Mouse (Mus musculus) adrenal gland (tissue): ENCODE measurements around the gene Atp5mpl.

Experiments
- intact Hi-C: fragments of 180-260 bp; cut with DNase I; formaldehyde crosslinking; loops from one replicate; pipeline ENCODE4 v1.15.1; 2025

The Atp5mpl gene

GRCm38 (mm10) chr12:111915781-111916180, 51.0 kb downstream of the Atp5mpl start:
- intact Hi-C loops: no loop called here

DNA sequence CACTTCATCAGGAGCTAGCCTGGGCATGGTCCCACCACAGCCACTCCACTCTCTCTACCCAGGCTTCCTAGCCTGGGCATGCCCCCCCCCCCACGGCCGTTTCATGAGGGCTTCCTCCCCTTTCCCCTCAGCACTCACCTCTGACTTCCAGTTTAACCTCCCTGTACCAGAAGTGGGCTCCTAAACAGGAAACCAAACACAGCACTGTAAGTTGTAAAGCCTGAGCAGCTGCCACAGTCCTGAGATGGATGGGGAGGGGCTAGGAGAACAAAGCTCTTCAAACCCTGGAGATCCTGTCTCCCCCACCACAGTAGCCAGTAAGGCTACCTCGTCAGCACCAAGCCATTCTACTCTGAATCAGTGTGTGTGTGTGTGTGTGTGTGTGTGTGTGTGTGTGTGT, 52.7 kb downstream of the Atp5mpl start:
- intact Hi-C loops: no loop called here

DNA sequence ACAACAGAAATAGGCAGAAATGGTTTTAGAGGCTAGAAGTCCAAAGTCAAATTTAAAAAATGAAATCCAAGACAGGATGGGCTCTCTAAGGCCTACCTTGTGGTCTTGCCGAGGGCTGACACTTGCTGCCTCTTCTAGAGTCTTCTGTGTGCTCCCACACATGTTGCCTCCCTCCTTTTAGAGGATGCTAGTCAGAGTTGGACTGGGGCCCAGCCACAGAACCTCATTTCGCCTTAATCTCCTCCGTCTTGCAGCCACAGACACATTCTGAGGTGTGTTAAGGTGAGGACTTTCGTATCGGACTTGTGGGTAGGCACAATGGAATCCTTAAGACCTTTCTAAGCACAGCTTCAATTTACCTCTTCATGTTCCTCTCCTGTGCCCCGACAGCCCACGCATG, 54.0 kb downstream of the Atp5mpl start:
- intact Hi-C loops: no loop called here

DNA sequence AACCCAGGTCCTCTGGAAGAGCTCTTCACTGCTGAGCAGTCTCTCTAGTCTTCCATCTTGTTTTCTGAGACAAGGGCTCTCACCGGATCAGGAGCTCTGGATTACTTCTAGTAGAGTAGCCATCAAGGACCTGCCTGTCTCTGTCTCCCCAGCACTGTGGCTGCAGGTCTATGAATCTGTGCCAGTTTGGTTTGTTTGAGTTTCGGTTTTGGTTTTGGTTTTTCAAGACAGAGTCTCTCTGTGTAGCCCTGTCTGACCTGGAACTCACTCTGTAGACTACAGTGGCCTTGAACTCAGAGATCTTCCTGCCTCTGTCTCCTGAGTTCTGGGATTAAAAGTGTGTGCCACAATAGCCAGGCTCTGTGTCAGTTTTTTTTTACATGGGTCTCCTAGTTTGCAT, 55.0 kb downstream of the Atp5mpl start:
- intact Hi-C loops: no loop called here
